In the genomic region with DNA sequence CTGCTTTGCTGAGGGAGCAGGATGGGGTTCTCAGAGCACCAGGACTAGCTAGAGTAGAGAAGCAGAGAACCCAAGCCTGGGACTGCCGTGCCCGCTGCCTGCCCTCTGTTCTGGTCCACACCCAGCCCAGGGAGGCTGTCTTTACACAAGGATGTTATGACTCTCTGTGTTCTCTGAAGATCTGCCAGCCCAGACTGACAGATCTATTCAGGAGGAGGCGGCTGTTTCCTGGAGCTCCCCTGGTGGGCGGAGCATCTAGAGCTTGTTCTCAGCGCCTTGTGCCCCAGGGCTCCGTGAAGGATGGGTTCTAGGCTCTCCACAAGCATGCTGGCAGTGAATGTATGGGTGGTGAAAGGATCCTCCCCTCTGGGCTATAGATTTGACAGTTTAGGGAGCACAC, we compare ENCODE assay signal across 7 mouse cellular contexts. TPM values are rescaled to one million over a fixed set of nuclear protein-coding genes. Genes with fewer than 3 reads are reported as not detected.
A peak's percentile ranks its signal among the peaks of the same experiment; 100 is the strongest.
DNase-seq lines count a peak whose midpoint lies in the region; ATAC-seq and TF ChIP-seq lines count a peak whose summit lies in the region.

No protein-coding gene starts in this region.

- no peaks in the 10 kb centered on the region for H3K27me3 ChIP-seq in midbrain, postnatal 0 days (ENCODE audit: insufficient read depth, low read length)
- H3K27me3 ChIP-seq in midbrain, embryonic 11.5 days (ENCODE audit: control insufficient read depth, insufficient read depth, low read length), result no peaks in the 10 kb centered on the region
- peaks cover 15% of the 10 kb centered on the region; the same call in 1 of the 2 replicates for H3K27me3 ChIP-seq in heart, embryonic 16.5 days (ENCODE audit: control insufficient read depth, insufficient read depth, low read length)

- WGBS in midbrain, postnatal 0 days, result 46% methylated on average over 6 of the region's 6 CpGs
- 42% methylated on average over 6 of the region's 6 CpGs for WGBS in midbrain, embryonic 11.5 days
- WGBS in heart, embryonic 16.5 days, result 33% methylated on average over 6 of the region's 6 CpGs

- H3K4me2 ChIP-seq in midbrain, postnatal 0 days (ENCODE audit: low read depth, low read length, poor library complexity, severe bottlenecking), result no peak overlapping the region
- H3K4me2 ChIP-seq in midbrain, embryonic 11.5 days, result no peak overlapping the region
- H3K4me2 ChIP-seq in heart, embryonic 16.5 days (ENCODE audit: low read depth, low read length), result no peak overlapping the region

- peak; percentile 9; the same call in 1 of the 2 replicates for TF ChIP-seq CTCF in midbrain, postnatal 0 days (IDR thresholded peaks at IDR 0.05)

- ATAC-seq in midbrain, postnatal 0 days (ENCODE audit: low FRiP score), result no peak
- ATAC-seq in midbrain, embryonic 11.5 days (ENCODE audit: low FRiP score), result no peak
- ATAC-seq in heart, embryonic 16.5 days (replicated peaks; ENCODE audit: extremely low read depth, insufficient read depth, low FRiP score), result peak; percentile 41; the same call in 1 of the 2 replicates

- H3K9ac ChIP-seq in midbrain, postnatal 0 days (replicated peaks; ENCODE audit: low read length, poor library complexity, severe bottlenecking), result no peak overlapping the region
- no peak overlapping the region for H3K9ac ChIP-seq in midbrain, embryonic 11.5 days (ENCODE audit: low read length)
- no peak overlapping the region for H3K9ac ChIP-seq in heart, embryonic 16.5 days (ENCODE audit: low read length)

- DNase-seq in midbrain, postnatal 0 days (ENCODE audit: low spot score), result peak; percentile 27
- no peak for DNase-seq in midbrain, embryonic 11.5 days (ENCODE audit: low spot score, missing footprints)
- DNase-seq in adrenal gland, postnatal 36 days, result peak; percentile 33 to 43
- peak; percentile 57 to 77 for DNase-seq in lung, adult 18-20 months
- peak; percentile 68 for DNase-seq in thymus, postnatal 4 days
- no peak for DNase-seq in retina, postnatal 1 day

- 0 out of 2 replicates have a peak, but pooled peaks cover 2% of the 10 kb centered on the region for H3K4me1 ChIP-seq in midbrain, postnatal 0 days (ENCODE audit: insufficient read depth, low read length)
- peaks cover 13% of the 10 kb centered on the region for H3K4me1 ChIP-seq in midbrain, embryonic 11.5 days (ENCODE audit: control insufficient read depth, insufficient read depth, low read length)
- peaks cover 3% of the 10 kb centered on the region; the same call in 1 of the 2 replicates for H3K4me1 ChIP-seq in heart, embryonic 16.5 days (ENCODE audit: control insufficient read depth, insufficient read depth, low read length)

- H3K4me3 ChIP-seq in midbrain, postnatal 0 days (ENCODE audit: low read depth, low read length), result no peak overlapping the region
- no peak overlapping the region for H3K4me3 ChIP-seq in midbrain, embryonic 11.5 days (ENCODE audit: low read depth, low read length)
- no peak overlapping the region for H3K4me3 ChIP-seq in heart, embryonic 16.5 days (ENCODE audit: low read length)

- no peaks in the 10 kb centered on the region for H3K9me3 ChIP-seq in midbrain, postnatal 0 days (ENCODE audit: low read length)
- no peaks in the 10 kb centered on the region for H3K9me3 ChIP-seq in midbrain, embryonic 11.5 days (ENCODE audit: control insufficient read depth, low read length)
- H3K9me3 ChIP-seq in heart, embryonic 16.5 days (replicated peaks; ENCODE audit: control insufficient read depth, low read length), result no peaks in the 10 kb centered on the region

- H3K27ac ChIP-seq in midbrain, postnatal 0 days (ENCODE audit: low read depth, low read length), result no peak overlapping the region
- H3K27ac ChIP-seq in midbrain, embryonic 11.5 days (ENCODE audit: low read depth, low read length), result no peak overlapping the region
- no peak overlapping the region for H3K27ac ChIP-seq in heart, embryonic 16.5 days (ENCODE audit: low read length)

- no peaks in the 10 kb centered on the region for H3K36me3 ChIP-seq in midbrain, postnatal 0 days (ENCODE audit: insufficient read depth, low read length)
- no peaks in the 10 kb centered on the region for H3K36me3 ChIP-seq in midbrain, embryonic 11.5 days (ENCODE audit: control insufficient read depth, insufficient read depth, low read length)
- no peaks in the 10 kb centered on the region for H3K36me3 ChIP-seq in heart, embryonic 16.5 days (ENCODE audit: control insufficient read depth, insufficient read depth)

RNA-seq across cellular contexts. Expression of a gene that starts 21.3 kb away (rescaled TPM):
- 0.24 and 0.27 TPM in 2 replicates for total RNA-seq in midbrain, postnatal 0 days (2014; rRNA removed)
- 1.1 and 1.4 TPM in 2 replicates for polyA plus RNA-seq in midbrain, postnatal 0 days (2015; fragmentation: Nextera tagmentation; extraction: Ambion mirVana)
- polyA plus RNA-seq in midbrain, embryonic 11.5 days (2014; fragmentation: Nextera tagmentation; extraction: Ambion mirVana), result 0.41 and 0.90 TPM in 2 replicates
- under 1 TPM in 1 of 2 experiments, not detected in 1; 0.99 TPM for total RNA-seq in adrenal gland, postnatal 36 days (2021)
- 0.20 and 0.24 TPM in 2 replicates for polyA plus RNA-seq in heart, embryonic 16.5 days (2015; fragmentation: Nextera tagmentation; extraction: Ambion mirVana)

Comparison
In these comparisons a context has a peak if more than half of its experiments do, and no peak if none do; other contexts are left out.
1. DNase-seq: peak in midbrain, postnatal 0 days (single experiment), adrenal gland, postnatal 36 days (2 of 2), lung, adult 18-20 months (2 of 2) and thymus, postnatal 4 days (single experiment); none in midbrain, embryonic 11.5 days (single experiment) and retina, postnatal 1 day (single experiment).